Mouse (Mus musculus): ENCODE data around the gene Megf11.
A peak's percentile ranks its signal among the peaks of the same experiment; 100 is the strongest.

Gene Megf11

DNA sequence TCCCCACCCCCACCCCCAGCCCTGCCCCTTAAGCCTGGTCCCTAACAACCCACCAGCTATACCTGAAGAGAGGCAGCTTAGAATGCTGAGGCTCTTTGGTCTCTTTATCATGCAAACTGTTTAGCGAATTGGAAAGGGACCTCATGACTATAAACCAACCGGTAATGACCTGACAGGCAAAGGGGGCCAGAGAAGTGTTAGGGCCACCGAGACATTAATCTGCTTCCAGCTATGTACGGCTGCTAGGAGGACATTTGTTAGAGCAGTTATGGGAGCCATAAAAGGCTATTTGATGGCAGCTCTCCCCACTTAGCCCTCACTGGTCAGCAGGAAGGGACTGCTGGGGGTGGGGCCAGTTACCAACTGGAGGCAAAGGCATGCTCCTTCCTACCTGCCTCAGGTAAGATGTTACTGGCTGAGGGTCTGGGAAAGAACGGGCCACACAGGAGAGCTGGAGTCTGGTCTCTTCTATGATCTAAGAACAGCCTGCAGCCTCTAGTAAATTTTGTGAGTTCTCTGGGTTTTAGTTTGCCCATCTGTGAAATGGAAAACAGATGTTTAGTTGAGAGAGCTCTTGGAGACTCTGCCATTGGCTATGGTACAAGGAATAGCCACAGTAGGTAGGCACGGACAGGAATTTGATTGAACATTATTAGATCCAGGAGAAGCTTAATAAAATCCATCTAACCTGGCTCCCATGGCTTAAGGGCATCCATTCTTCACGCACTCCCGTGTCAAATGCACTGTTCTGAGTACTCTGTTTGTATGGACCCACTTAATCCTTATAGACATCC, 183.2 kb downstream of the Megf11 start:
- no peak for DNase-seq

DNA sequence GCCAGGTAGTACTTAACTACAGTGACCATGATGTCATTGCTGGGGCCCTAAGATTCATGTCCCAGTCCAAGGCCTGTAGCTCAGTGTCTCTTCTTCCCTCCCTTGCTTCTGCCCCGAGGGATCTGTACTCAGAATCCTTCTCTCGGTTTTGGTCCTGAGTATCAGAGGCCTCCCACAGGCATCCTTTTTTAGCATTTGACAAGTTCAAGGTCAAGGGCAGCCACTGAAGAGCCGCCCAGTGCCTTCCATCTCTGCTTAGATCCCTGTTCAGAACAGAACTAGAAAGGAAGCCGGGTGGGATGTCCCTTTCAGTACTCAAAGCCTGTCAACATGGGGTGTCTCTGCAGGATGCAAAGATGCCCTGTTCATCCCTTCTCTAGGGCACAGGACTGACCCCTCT, 185.0 kb downstream of the Megf11 start:
- no peak for DNase-seq

DNA sequence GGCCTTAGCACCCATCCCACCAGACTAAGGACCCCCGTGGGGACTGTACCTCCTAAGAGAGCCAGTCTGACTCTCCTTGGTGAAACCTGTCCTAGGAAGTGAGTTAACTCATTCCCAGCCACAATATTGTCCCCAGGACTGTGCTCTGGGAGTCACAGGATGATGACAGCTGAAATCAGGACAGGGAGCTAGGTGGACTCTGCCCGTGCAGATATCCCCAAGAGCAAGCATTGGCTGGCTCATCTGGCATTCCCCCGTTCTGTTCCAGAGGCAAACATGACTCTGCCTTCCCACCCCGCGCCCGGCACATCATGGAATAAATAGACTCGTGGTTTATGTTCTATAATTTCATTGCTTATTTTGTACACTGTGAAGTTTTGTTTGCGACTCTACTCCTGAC, 185.7 kb downstream of the Megf11 start:
- no peak for DNase-seq

DNA sequence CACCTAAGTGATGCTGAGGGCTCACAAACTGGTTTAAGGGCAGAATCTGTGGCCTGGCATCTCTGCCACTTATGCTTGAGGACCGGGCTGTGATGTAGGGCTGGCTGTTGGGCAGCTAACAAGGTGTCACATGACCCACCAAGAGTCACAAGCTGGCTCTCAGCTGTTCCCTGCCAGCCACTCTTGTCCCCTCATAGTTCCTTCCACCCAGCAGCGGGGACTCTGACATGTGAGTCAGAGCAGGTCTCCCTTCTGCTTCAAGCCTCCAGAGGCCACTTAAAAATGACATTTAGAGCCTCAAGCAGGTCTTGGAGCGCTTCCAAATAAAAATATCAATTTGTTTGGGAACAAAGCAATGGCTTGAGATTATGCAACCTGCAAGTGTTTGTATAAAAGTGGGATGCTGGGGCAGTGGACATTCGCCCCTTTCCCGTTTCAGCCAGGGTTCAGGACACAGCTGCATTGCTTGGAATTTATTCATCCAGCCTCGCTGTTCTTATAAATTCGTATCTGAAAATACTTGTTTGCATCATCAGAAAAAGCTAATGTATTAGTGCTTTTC, 187.3 kb downstream of the Megf11 start:
- DNase-seq: no peak

DNA sequence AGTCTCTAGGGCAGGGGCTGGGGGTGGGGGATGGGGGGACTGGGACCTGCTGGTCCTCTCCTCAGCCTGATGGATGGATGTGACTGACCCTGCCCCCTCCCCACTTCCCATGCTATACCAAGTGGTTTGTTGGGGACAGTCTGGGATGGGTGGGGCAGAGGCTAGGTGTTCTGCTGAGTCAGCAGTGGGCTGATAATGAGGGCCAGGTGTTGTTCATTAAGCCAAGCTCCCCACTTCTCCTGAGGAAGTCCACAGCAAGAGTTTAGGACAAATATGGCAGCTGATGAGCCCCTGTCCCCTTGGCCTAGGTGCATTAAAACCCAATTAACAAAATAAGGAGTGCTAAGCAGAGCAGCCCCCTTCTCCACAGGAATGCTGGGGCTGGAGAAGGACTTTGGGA, 190.2 kb downstream of the Megf11 start:
- no peak for DNase-seq

DNA sequence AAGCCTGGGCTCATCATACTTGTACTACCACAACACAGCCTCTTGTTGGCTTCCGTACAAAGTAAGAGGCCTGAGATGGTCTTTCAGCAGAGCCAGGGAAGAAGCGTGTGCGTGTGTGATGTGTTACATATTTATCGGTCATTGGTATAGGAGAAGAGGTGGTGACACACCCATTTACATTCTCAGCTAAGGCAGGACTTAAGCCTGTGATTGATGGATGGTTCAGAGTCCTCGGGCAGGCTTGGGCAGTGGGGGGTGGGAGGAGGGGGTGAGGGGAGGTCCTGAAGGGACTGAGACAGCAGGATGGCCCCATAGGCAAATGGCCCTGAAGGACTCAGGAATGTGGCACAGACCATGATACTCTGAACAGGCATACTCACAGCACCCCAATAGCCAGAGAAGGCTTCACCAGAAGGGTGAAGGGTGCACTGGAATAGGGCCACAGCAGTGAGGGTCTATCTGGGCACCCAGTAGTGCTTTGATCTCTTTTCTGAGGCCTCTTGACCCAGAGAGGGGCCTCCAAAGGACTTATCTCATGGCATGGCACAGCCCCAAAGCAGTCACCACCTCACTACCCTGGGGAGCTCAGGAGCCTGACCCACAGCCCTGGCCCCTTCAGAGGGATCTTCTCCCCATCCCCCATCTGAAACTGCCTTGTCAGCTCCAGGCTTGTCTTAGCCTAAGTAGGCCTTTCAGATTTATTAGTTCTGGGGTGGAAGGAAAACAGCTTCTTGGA, 190.9 kb downstream of the Megf11 start:
- DNase-seq: no peak

DNA sequence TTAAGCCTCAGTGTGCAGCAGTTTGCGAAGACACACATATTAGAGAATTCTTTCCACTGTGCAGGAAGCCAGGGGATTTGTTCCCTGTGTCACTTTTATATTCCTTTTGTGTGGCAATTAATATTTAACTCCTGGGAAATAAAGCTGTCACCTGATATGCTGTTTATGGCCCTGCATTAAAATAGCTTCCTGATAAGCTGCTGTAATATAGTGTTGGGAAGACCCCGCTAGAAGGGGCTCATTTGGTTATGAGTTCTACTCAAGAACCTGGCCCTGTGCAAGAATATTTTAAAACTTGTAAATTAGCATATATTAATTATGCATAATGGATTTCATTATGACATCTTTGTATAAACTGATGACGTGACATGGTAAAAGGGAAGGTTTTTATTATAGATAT, 191.7 kb downstream of the Megf11 start:
- DNase-seq: no peak

DNA sequence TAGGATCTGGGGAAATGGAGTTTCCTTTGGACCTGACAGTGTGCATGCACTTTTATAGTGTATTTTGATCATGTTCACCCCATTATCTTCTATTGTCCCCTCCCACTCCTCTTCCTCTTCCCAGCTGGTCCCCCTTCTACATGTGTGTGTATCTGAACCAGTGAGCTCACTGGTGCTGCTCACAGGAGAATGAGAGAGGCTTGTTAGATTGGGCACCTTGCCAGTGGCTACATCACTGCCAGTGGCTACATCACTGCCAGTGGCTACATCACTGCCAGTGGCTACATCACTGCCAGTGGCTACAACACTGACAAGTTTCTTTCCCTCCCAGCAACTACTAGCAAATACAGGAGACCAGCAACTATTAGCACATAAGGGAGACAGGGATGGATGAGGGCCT, 192.6 kb downstream of the Megf11 start:
- no peak for DNase-seq

DNA sequence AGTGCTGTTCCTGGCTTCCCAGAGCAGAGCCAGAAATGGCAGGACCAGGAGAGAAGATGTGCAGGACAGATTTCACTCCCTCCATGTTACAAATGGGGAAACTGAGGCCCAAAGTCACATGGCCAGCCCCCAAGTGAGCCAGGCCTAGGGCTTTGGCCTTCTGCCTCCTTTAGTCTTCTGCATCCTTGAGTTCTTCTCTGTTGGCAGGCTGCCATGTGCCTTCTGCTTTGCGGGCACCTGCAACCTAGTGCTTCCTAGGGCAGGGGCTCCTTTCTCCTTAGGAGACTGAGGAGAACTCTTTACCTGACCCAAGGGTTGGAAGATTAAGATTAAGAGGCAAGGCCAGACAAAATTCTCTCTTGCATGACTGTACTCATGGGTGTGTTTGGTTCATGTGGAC, 193.9 kb downstream of the Megf11 start:
- peak; percentile 49 for DNase-seq

DNA sequence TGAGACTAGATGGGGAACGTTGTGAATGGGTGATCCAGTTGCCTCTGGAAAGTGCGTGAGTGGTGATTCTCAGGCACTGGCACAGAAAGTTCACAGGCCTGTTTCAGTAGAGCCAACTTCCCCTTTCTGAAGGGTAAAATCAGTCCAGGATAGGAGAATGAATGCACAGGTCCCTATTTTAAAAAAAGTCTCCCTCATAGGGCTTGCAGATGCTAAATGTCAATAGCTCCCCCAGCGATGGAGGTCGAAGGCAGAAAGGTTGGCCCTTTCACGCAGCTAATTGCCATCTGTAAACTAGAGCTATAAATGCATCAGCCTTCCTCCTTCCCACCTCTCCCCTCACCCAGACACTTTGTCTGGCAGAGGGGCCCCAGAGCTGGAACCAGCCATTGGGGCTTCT, 200.9 kb downstream of the Megf11 start:
- no peak for DNase-seq

DNA sequence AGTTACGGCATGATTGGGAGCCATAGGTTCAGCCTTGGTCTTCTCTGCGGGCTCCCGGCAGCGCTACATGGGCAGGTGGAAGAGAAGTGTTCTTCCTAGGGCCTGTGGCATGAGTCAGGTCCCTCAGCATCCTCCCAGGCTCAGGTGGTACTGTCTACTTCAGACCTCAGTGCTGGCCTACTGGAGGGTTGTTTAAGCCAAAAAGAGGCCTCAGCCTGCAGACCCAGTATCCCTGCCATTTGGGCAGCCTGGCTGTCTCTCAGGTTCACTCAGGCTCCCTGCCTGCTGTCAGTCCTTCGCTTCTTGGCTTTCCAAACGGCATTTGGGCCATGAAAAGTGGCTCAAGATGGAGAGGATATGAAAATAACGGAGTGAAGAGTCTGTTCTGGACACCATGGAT, 202.6 kb downstream of the Megf11 start:
- peak; percentile 57 for DNase-seq

DNA sequence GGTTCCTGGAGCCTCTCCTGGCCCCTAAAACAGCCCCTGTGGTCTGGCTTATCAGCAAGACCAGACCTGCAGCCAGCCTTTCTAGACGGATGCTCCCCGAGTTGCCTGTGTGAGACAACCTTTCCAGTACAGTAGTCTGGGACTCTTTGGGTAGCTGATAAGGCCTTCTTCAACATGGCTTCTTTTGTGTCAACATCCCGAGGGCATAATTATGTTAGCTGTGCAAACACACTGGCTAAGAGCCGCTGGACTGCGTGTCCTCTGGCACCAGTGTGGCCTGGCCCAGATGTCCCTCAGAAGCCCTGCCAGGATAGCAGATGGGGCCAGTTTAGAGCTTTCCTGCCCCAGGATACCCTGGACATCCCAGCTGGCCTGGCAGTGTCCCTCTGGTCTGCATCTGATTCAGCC, 205.2 kb downstream of the Megf11 start:
- peak; percentile 68 for DNase-seq

DNA sequence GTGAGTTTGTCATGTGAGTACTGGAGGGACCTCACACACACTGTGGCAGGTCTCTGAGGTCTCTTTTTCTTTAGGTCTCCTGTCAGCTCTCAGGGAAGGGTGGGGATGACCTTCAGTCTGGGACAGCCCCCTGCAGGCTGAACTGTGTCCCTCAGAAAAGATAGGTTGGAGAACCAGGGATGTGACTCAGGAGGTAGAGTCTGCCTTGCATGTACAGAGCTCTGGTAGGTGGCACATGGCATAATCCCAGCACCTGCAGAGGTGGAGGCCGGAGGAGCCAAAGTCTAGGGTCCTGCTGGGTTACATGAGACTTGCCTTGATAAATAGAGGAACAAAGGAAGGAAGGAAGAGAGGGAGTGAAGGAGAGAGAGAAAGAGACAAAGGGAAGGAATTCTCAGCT, 206.0 kb downstream of the Megf11 start:
- DNase-seq: no peak

DNA sequence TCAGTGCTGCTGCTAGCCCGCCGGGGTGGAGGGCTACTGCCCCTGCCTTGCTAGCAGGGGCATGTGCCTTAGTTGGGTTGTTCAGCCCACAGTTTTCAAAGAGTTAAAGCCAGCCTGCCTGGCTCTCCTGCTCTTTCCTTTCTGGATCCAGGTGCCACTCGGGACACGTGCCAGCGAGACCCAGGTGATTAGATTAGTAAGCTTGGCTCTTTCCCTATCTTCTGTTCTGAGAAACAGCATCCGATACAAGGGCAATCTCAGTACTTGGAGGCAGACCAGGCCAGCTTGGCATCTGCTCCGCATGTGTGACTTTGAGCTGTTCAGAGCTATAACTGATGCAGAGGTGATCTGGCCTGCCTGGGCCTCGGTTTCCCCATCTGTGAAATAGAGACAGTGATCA, 209.0 kb downstream of the Megf11 start:
- peak; percentile 45 for DNase-seq

DNA sequence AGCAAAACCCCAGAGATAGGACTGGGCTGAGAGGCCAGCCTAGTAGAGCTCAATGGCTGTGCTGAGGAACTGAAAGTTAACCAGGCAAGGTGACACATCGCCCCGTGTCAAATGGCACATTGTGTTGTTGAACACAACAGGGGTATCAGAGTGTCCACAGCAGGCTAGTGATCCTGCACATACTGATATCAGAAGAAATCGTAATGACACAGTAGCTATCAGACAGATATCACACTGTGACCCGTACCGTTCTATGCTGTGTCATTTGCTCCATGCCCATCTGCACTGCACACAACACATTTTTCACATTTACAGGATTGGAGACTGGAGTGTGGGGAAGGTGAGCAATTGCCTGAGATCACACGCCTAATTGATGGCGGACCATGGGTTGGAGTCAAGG, 213.0 kb downstream of the Megf11 start:
- no peak for DNase-seq

DNA sequence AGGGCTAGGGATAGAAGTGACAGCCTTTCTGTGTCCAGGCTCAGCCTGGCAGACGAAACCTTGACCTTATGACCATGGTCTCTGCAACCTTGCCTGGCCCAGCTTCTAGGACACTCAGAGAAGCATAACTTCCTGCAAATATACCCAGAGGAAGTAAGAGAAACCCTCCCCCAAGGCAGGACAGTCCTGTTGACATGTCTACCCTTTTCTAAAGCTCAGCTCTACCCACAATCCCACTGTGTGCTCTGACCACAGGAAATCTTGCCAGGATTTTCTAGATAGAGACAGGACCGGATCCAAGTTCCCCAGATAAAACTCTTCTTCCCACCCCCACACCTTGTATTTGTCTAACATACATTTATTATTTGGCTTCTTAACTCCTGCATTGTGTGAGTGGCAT, 215.3 kb downstream of the Megf11 start:
- no peak for DNase-seq

DNA sequence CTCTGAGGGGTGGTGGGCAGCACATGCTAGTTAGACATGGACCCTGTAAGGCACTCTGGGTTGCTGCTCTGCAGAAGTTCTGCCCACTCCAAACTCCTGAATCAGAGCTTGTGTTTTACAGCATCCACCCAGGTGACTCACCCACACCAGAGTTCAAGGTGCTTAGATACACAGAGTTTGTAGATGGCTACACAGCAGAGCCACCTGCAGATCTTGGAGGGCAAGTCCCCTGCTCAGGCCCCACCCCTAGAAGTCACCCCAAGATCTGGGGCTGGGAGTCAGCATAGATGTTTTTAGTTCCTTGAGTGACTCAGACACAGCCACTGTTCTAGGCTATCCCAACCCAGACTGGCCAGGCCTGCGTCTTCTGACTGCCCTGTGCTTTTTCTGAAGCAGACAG, 217.5 kb downstream of the Megf11 start:
- no peak for DNase-seq

DNA sequence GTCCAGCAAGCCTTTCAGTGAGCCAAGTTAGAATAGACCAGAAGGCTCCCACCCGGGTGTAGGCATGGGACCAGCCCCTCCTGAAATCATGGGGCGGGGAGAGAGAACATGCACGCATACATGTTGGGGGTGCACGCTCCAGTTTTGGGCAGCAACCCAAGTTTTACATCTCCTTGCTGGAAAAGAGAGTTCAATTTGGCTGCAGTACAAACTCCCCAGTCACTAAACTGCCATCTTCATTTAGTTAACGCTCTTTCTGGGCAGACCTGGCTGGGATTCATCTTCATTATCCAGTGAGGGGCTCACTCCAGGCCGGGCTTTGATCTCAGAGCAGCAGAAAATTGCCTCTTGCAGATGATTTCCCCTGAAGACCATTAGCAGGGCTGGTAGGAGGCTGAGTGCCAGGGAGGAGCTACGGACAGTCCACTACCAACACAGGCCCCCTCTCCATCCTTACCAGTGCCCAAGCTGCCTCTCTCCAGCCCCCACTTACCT, 218.8 kb downstream of the Megf11 start:
- no peak for DNase-seq

DNA sequence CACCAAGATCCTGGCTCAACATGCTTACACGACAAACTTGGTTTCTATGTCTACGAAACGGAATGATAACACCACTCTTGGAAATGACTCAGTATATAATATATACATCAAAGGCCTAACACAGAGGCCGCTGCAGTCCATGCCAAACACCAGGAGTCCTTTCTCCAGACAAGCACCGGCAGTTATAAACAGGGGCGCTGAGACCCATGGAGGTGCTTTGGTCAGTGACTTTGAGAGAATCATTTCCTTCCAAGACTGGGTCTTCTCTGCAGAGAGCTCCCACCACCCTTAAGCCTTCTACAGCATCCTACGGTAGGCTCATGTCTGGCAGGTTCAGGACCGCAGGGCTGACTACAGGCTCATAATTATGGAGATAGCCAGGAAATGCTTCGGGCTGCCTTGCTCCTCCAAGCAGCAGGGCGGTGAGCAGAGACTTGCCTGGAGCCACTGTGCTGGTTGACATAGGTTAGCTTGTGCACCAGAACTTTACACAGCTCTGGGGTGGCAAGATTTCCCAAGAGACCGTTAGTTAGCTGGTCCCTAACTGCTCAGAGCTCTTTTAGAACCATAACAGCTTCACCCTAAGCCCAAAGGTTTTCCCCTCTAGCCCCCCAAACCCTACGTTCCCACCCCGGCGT, 219.8 kb downstream of the Megf11 start:
- peak; percentile 41 for DNase-seq

DNA sequence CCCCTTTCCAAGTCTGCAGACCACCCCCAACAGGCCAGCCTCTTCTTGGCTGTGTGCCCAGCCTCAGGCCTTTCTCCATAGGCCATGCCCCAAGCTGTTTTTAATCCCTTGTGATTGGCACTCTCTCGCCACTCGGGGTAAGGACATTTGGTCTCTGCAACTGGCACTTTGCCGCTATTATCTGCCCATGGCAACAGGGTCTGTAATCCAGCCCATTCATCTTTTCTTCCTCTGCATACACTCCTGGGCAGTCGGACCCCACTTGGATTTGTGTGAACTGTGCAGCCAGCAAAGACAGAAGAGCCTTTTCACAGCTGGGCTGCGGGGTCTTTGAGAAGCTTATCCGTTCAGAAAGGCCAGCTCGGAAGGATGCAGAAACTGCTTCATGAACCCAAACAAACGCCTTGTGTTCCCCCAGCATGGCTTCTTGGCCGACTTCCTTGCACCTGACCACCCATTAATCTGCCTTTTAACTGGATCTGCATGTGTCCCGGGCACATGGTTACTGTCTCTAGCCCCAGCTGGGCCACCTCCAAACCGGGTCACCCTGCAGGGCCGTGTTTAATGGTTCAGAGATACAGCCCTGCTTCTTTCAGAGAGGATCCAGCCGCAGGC, 220.4 kb downstream of the Megf11 start:
- peak; percentile 80 for DNase-seq

DNA sequence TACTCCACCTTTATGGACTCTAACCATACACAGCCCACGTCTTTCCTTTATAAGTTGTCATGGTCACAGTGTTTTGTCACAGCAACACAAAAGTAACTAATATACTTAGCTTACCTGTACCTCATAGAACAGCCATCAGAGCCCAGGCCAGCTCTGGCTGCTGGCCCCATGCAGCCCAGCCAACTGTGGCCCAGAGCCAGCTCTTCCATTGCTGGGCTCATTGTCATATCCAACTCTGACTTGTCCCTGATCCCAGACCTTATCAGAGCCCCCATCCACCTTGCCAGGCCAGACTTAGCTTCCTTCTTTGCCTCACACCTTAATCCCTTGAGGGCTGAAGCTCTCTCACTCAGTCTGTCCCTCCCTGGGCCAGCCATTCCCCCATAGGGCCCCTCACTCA, 221.6 kb downstream of the Megf11 start:
- peak; percentile 47 for DNase-seq

DNA sequence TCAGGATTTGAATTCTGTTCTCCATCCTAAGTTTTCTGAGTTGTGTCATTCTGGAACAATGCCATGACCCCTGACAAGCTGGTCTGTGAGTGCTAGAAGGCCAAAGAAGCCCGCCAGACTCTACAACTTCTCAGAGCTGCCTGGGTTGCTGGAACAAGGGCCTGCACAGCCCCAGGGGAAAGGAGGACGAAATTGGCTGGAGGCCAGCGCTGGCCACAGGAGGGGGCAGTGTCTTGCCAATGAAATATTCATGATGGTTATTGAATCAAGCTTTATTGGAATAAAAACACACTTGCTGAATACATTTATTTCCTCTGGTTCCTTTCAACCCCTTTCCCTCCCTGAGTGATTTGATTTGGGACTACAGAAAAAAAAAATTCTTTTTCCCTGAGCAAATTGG, 224.1 kb downstream of the Megf11 start:
- peak; percentile 53 for DNase-seq
